Mouse (Mus musculus) thymus, postnatal 0 days (tissue): ENCODE results near the gene Gm20481. TPM values are rescaled to one million over a fixed set of nuclear protein-coding genes. Genes with fewer than 3 reads are reported as not detected.

ENCODE experiments used
- polyA plus RNA-seq: library from polyadenylated mRNA; unstranded; fragments of >200 nt; fragmentation: Nextera tagmentation; extraction: Ambion mirVana; gene quantifications from 2 replicates; pipeline ENCODE4 v1.2.1, GENCODE M21; 2015

The Gm20481 gene
- polyA plus RNA-seq, 1 experiment from 2014 or later = not detected

Other genes with a start within 250 kb of the Gm20481 start
- gene C4b, start 226.0 kb upstream of the Gm20481 start, polyA plus RNA-seq = 0.32 and 0.49 TPM in 2 replicates
- gene Cyp21a1, start 165.4 kb upstream of the Gm20481 start, polyA plus RNA-seq = not detected in 2 replicates
- 39.3 and 48.6 TPM in 2 replicates for gene Stk19, start 133.0 kb upstream of the Gm20481 start, polyA plus RNA-seq
- gene Dxo, start 132.9 kb upstream of the Gm20481 start, polyA plus RNA-seq = 48.8 and 53.3 TPM in 2 replicates
- 49.7 and 50.1 TPM in 2 replicates for gene Skiv2l, start 119.7 kb upstream of the Gm20481 start, polyA plus RNA-seq
- gene Nelfe, start 119.5 kb upstream of the Gm20481 start, polyA plus RNA-seq = 82.4 and 88.6 TPM in 2 replicates
- gene Cfb, start 107.4 kb upstream of the Gm20481 start, polyA plus RNA-seq = 5.2 and 6.2 TPM in 2 replicates
- gene Zbtb12, start 90.4 kb upstream of the Gm20481 start, polyA plus RNA-seq = 1.6 and 1.7 TPM in 2 replicates
- not detected in 2 replicates for gene Gm20547, start 87.9 kb upstream of the Gm20481 start, polyA plus RNA-seq
- gene C2, start 71.6 kb upstream of the Gm20481 start, polyA plus RNA-seq = 7.6 TPM in 2 replicates
- gene Ehmt2, start 71.4 kb upstream of the Gm20481 start, polyA plus RNA-seq = 38.6 and 47.9 TPM in 2 replicates
- gene Slc44a4, start 55.4 kb upstream of the Gm20481 start, polyA plus RNA-seq = 0.57 and 0.81 TPM in 2 replicates
- 25.7 and 28.2 TPM in 2 replicates for gene Neu1, start 38.7 kb upstream of the Gm20481 start, polyA plus RNA-seq
- 0.72 and 0.83 TPM in 2 replicates for gene Hspa1b, start 10.7 kb upstream of the Gm20481 start, polyA plus RNA-seq
- 6.8 and 7.6 TPM in 2 replicates for gene Hspa1a, start 2.2 kb downstream of the Gm20481 start, polyA plus RNA-seq
- gene Hspa1l, start 2.8 kb downstream of the Gm20481 start, polyA plus RNA-seq = 0.09 and 0.27 TPM in 2 replicates
- gene Lsm2, start 11.9 kb downstream of the Gm20481 start, polyA plus RNA-seq = 179 and 197 TPM in 2 replicates
- gene Vars, start 31.1 kb downstream of the Gm20481 start, polyA plus RNA-seq = 125 and 138 TPM in 2 replicates
- 0.26 and 0.36 TPM in 2 replicates for gene Vwa7, start 46.7 kb downstream of the Gm20481 start, polyA plus RNA-seq
- 18.2 and 22.5 TPM in 2 replicates for gene Sapcd1, start 58.1 kb downstream of the Gm20481 start, polyA plus RNA-seq
- gene Msh5, start 76.8 kb downstream of the Gm20481 start, polyA plus RNA-seq = 8.9 and 13.5 TPM in 2 replicates
- gene Clic1, start 80.1 kb downstream of the Gm20481 start, polyA plus RNA-seq = 501 and 524 TPM in 2 replicates
- 51.6 and 57.5 TPM in 2 replicates for gene Ddah2, start 89.1 kb downstream of the Gm20481 start, polyA plus RNA-seq
- 0.27 and 0.57 TPM in 2 replicates for gene Ly6g6c, start 95.5 kb downstream of the Gm20481 start, polyA plus RNA-seq
- gene Mpig6b, start 96.3 kb downstream of the Gm20481 start, polyA plus RNA-seq = 0.06 and 0.08 TPM in 2 replicates
- 0.89 and 1.0 TPM in 2 replicates for gene Ly6g6e, start 107.0 kb downstream of the Gm20481 start, polyA plus RNA-seq
- 0.55 and 0.60 TPM in 2 replicates for gene Ly6g6d, start 108.2 kb downstream of the Gm20481 start, polyA plus RNA-seq
- gene Ly6g6f, start 115.7 kb downstream of the Gm20481 start, polyA plus RNA-seq = 0.12 TPM in 1 of 2 replicates, not detected in the other
- 85.3 and 90.6 TPM in 2 replicates for gene Abhd16a, start 119.4 kb downstream of the Gm20481 start, polyA plus RNA-seq
- 0.37 TPM in 1 of 2 replicates, not detected in the other for gene Ly6g5c, start 138.4 kb downstream of the Gm20481 start, polyA plus RNA-seq
- 3.7 and 4.0 TPM in 2 replicates for gene Ly6g5b, start 145.5 kb downstream of the Gm20481 start, polyA plus RNA-seq
- gene Gpank1, start 151.5 kb downstream of the Gm20481 start, polyA plus RNA-seq = 26.9 and 31.2 TPM in 2 replicates
- gene Csnk2b, start 152.1 kb downstream of the Gm20481 start, polyA plus RNA-seq = 348 and 353 TPM in 2 replicates
- gene D17H6S53E, start 156.5 kb downstream of the Gm20481 start, polyA plus RNA-seq = 11.2 and 14.7 TPM in 2 replicates
- 0.18 and 0.21 TPM in 2 replicates for gene Apom, start 162.1 kb downstream of the Gm20481 start, polyA plus RNA-seq
- 42.3 and 48.0 TPM in 2 replicates for gene Bag6, start 165.3 kb downstream of the Gm20481 start, polyA plus RNA-seq
- 81.3 and 113 TPM in 2 replicates for gene Prrc2a, start 195.0 kb downstream of the Gm20481 start, polyA plus RNA-seq
- 45.2 and 47.2 TPM in 2 replicates for gene Aif1, start 206.2 kb downstream of the Gm20481 start, polyA plus RNA-seq
- 35.3 and 41.8 TPM in 2 replicates for gene Lst1, start 218.5 kb downstream of the Gm20481 start, polyA plus RNA-seq
- gene Ltb, start 224.5 kb downstream of the Gm20481 start, polyA plus RNA-seq = 144 and 167 TPM in 2 replicates
- gene Tnf, start 232.1 kb downstream of the Gm20481 start, polyA plus RNA-seq = 4.2 and 5.7 TPM in 2 replicates
- 4.4 and 4.7 TPM in 2 replicates for gene Lta, start 235.4 kb downstream of the Gm20481 start, polyA plus RNA-seq